Mouse (Mus musculus) Muller cell, postnatal 12 days (primary cell): Measurements from ENCODE around the gene Tnfrsf9.

Experiments used
- DNase-seq: peaks from one replicate; pipeline ENCODE4 v3.0.0-alpha.2; 2015; ENCODE audit errors: inconsistent ontology term

Tnfrsf9 gene

GRCm38 (mm10) chr4:150990148-150990547 is 75.8 kb downstream of the Tnfrsf9 start:
- no peak for DNase-seq
